Mouse (Mus musculus): ENCODE results near the gene Igf2bp2. TPM values are rescaled to one million over a fixed set of nuclear protein-coding genes. Genes with fewer than 3 reads are reported as not detected.

Gene Igf2bp2
- total RNA-seq, 1 experiment = 24.3 TPM

- Histone ChIP-seq H3K4me1 (ENCODE audit: control insufficient read depth in 2 of 2, insufficient read depth in 2 of 2, low read length in 2 of 2, poor library complexity in 1 of 2) (no peaks in the 10 kb centered on the region; a peak in 1 of 4 replicates), H3K9me3 (ENCODE audit: control insufficient read depth, insufficient read depth, low read depth, low read length) (no peaks in the 10 kb centered on the region), H3K36me3 (ENCODE audit: control insufficient read depth, insufficient read depth, low read length, poor library complexity, severe bottlenecking) (no peaks in the 10 kb centered on the region), H3K4me3 (ENCODE audit: insufficient read depth in 1 of 2, low read depth in 1 of 2, low read length in 2 of 2, poor library complexity in 1 of 2, severe bottlenecking in 1 of 2) (no peak overlapping the region), H3K27ac (ENCODE audit: insufficient read depth, low read depth, low read length, poor library complexity, severe bottlenecking) (no peak overlapping the region), H3K9ac (ENCODE audit: insufficient read depth, low read depth, low read length, poor library complexity, severe bottlenecking) (no peak overlapping the region)
- DNase-seq (ENCODE audit: low read depth, low spot score) = no peak
- in situ Hi-C loops (cut with MboI; ENCODE audit: low sequenced_read_pairs in 2 of 2, unreplicated experiment in 2 of 2) = no loop called here
- TF ChIP-seq MAFK (IDR thresholded peaks at IDR 0.05; ENCODE audit: insufficient read depth, low read depth, low read length) (no peak), CHD2 (IDR thresholded peaks at IDR 0.05; ENCODE audit: low read depth, low read length) (no peak), HCFC1 (IDR thresholded peaks at IDR 0.05; ENCODE audit: borderline replicate concordance, insufficient read depth, low read length) (no peak), ZNF384 (IDR thresholded peaks at IDR 0.05; ENCODE audit: low read depth, low read length) (no peak), ZC3H11A (IDR thresholded peaks at IDR 0.05; ENCODE audit: borderline replicate concordance, low read depth, low read length) (no peak)
Measured at GRCm38 (mm10) chr16:22177999-22178398, 14.9 kb upstream of the Igf2bp2 start.

- H3K4me3 ChIP-seq (ENCODE audit: insufficient read depth in 1 of 2, low read depth in 1 of 2, low read length in 2 of 2, poor library complexity in 1 of 2, severe bottlenecking in 1 of 2) = no peak overlapping the region
- no peak for DNase-seq (ENCODE audit: low read depth, low spot score)
Measured at GRCm38 (mm10) chr16:22168731-22169130, 5.6 kb upstream of the Igf2bp2 start.

GRCm38 (mm10) chr16:22165556-22165955 lies 2.5 kb upstream of the Igf2bp2 start:
- in situ Hi-C loops (cut with MboI; ENCODE audit: low sequenced_read_pairs in 2 of 2, unreplicated experiment in 2 of 2) = no loop called here
- Histone ChIP-seq H3K9me3 (ENCODE audit: control insufficient read depth, insufficient read depth, low read depth, low read length) (no peaks in the 10 kb centered on the region), H3K9ac (ENCODE audit: insufficient read depth, low read depth, low read length, poor library complexity, severe bottlenecking) (no peak overlapping the region), H3K36me3 (ENCODE audit: control insufficient read depth, insufficient read depth, low read length, poor library complexity, severe bottlenecking) (no peaks in the 10 kb centered on the region), H3K4me1 (ENCODE audit: control insufficient read depth in 2 of 2, insufficient read depth in 2 of 2, low read length in 2 of 2, poor library complexity in 1 of 2) (0 out of 4 replicates have a peak, but pooled peaks cover 0 to 3% of the 10 kb centered on the region in 2 experiments), H3K27ac (ENCODE audit: insufficient read depth, low read depth, low read length, poor library complexity, severe bottlenecking) (no peak overlapping the region), H3K4me3 (ENCODE audit: insufficient read depth in 1 of 2, low read depth in 1 of 2, low read length in 2 of 2, poor library complexity in 1 of 2, severe bottlenecking in 1 of 2) (no peak overlapping the region)
- TF ChIP-seq ZNF384 (IDR thresholded peaks at IDR 0.05; ENCODE audit: low read depth, low read length) = no peak
- no peak for TF ChIP-seq HCFC1 (IDR thresholded peaks at IDR 0.05; ENCODE audit: borderline replicate concordance, insufficient read depth, low read length)
- no peak for TF ChIP-seq CHD2 (IDR thresholded peaks at IDR 0.05; ENCODE audit: low read depth, low read length)
- no peak for TF ChIP-seq ZC3H11A (IDR thresholded peaks at IDR 0.05; ENCODE audit: borderline replicate concordance, low read depth, low read length)
- TF ChIP-seq MAFK (IDR thresholded peaks at IDR 0.05; ENCODE audit: insufficient read depth, low read depth, low read length) = no peak
- no peak for DNase-seq (ENCODE audit: low read depth, low spot score)

More at GRCm38 (mm10) chr16:22168731-22169130, 5.6 kb upstream of the Igf2bp2 start:
- in situ Hi-C loops (cut with MboI; ENCODE audit: low sequenced_read_pairs in 2 of 2, unreplicated experiment in 2 of 2) = no loop called here
- Histone ChIP-seq H3K4me1 (ENCODE audit: control insufficient read depth in 2 of 2, insufficient read depth in 2 of 2, low read length in 2 of 2, poor library complexity in 1 of 2) (peaks cover 0 to 2% of the 10 kb centered on the region in 2 experiments; a peak in 1 of 4 replicates), H3K9me3 (ENCODE audit: control insufficient read depth, insufficient read depth, low read depth, low read length) (no peaks in the 10 kb centered on the region), H3K36me3 (ENCODE audit: control insufficient read depth, insufficient read depth, low read length, poor library complexity, severe bottlenecking) (no peaks in the 10 kb centered on the region), H3K27ac (ENCODE audit: insufficient read depth, low read depth, low read length, poor library complexity, severe bottlenecking) (no peak overlapping the region), H3K9ac (ENCODE audit: insufficient read depth, low read depth, low read length, poor library complexity, severe bottlenecking) (no peak overlapping the region)
- no peak for TF ChIP-seq ZC3H11A (IDR thresholded peaks at IDR 0.05; ENCODE audit: borderline replicate concordance, low read depth, low read length)

- in situ Hi-C loops (cut with MboI; ENCODE audit: low sequenced_read_pairs in 2 of 2, unreplicated experiment in 2 of 2) = no loop called here
- Histone ChIP-seq H3K9me3 (ENCODE audit: control insufficient read depth, insufficient read depth, low read depth, low read length) (no peaks in the 10 kb centered on the region), H3K27ac (ENCODE audit: insufficient read depth, low read depth, low read length, poor library complexity, severe bottlenecking) (no peak overlapping the region), H3K9ac (ENCODE audit: insufficient read depth, low read depth, low read length, poor library complexity, severe bottlenecking) (no peak overlapping the region), H3K36me3 (ENCODE audit: control insufficient read depth, insufficient read depth, low read length, poor library complexity, severe bottlenecking) (no peaks in the 10 kb centered on the region), H3K4me3 (ENCODE audit: insufficient read depth in 1 of 2, low read depth in 1 of 2, low read length in 2 of 2, poor library complexity in 1 of 2, severe bottlenecking in 1 of 2) (peak overlapping the region in 1 of 2 experiments; percentile 91; a peak in 1 of 4 replicates), H3K4me1 (ENCODE audit: control insufficient read depth in 2 of 2, insufficient read depth in 2 of 2, low read length in 2 of 2, poor library complexity in 1 of 2) (peaks cover 0 to 12% of the 10 kb centered on the region in 2 experiments; a peak in 2 of 4 replicates)
- TF ChIP-seq ZC3H11A (IDR thresholded peaks at IDR 0.05; ENCODE audit: borderline replicate concordance, low read depth, low read length) = no peak
- no peak for TF ChIP-seq MAFK (IDR thresholded peaks at IDR 0.05; ENCODE audit: insufficient read depth, low read depth, low read length)
- no peak for TF ChIP-seq CHD2 (IDR thresholded peaks at IDR 0.05; ENCODE audit: low read depth, low read length)
- no peak for TF ChIP-seq ZNF384 (IDR thresholded peaks at IDR 0.05; ENCODE audit: low read depth, low read length)
- TF ChIP-seq HCFC1 (IDR thresholded peaks at IDR 0.05; ENCODE audit: borderline replicate concordance, insufficient read depth, low read length) = no peak
- DNase-seq (ENCODE audit: low read depth, low spot score) = no peak
Measured at GRCm38 (mm10) chr16:22164446-22164845, 1.3 kb upstream of the Igf2bp2 start.

GRCm38 (mm10) chr16:22163456-22163851 lies 355 bp upstream of the Igf2bp2 start:
- peaks cover 0 to 12% of the 10 kb centered on the region in 2 experiments; a peak in 2 of 4 replicates for H3K4me1 ChIP-seq (ENCODE audit: control insufficient read depth in 2 of 2, insufficient read depth in 2 of 2, low read length in 2 of 2, poor library complexity in 1 of 2)
- no peaks in the 10 kb centered on the region for H3K9me3 ChIP-seq (ENCODE audit: control insufficient read depth, insufficient read depth, low read depth, low read length)
- TF ChIP-seq CHD2 (IDR thresholded peaks at IDR 0.05; ENCODE audit: low read depth, low read length) (no peak), HCFC1 (IDR thresholded peaks at IDR 0.05; ENCODE audit: borderline replicate concordance, insufficient read depth, low read length) (0 out of 2 replicates have a peak, but pooled peaks have one; percentile 23)
- peak overlapping the region; percentile 88 to 91 for H3K4me3 ChIP-seq (ENCODE audit: insufficient read depth in 1 of 2, low read depth in 1 of 2, low read length in 2 of 2, poor library complexity in 1 of 2, severe bottlenecking in 1 of 2)
- in situ Hi-C loops (cut with MboI; ENCODE audit: low sequenced_read_pairs in 2 of 2, unreplicated experiment in 2 of 2) = no loop called here
- DNase-seq (ENCODE audit: low read depth, low spot score) = no peak
- H3K27ac ChIP-seq (ENCODE audit: insufficient read depth, low read depth, low read length, poor library complexity, severe bottlenecking) = no peak overlapping the region
- no peaks in the 10 kb centered on the region for H3K36me3 ChIP-seq (ENCODE audit: control insufficient read depth, insufficient read depth, low read length, poor library complexity, severe bottlenecking)
- H3K9ac ChIP-seq (ENCODE audit: insufficient read depth, low read depth, low read length, poor library complexity, severe bottlenecking) = peak overlapping the region; percentile 56
